Mouse (Mus musculus) B cell, adult 2 months (primary cell): ENCODE data around the gene Vmn2r67.
"Not testable (repeated sequence)": the region's sequence is repeated elsewhere in the genome, so short reads cannot be mapped to it uniquely, and the experiment has no call there.

Experiments used
- DNase-seq, 2 experiments: peaks; one replicate each; pipeline ENCODE4 v3.0.0; 2022

Gene Vmn2r67

DNA sequence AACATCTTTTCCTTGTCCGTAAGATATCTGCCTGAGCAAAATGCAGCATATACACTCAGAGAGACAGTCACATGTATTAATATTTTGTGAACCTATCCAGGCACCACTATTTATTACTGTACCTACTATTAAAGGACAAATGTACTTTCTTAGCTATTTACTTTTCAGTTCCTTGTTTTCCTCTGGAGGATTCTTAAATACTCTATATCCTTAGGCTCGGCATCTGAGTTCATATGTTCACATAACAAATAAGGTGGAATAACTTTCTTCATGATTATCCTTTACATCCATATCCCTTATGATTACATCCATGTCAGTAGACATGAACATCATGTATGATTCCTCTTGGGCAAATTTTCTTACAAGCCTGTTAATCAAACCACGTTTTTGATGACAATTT lies at the start of gene Vmn2r67:
Gene Vmn2r67, minus strand, starts transcription at position 101 of the 400 bp plus-strand sequence.
- DNase-seq, result no peak

DNA sequence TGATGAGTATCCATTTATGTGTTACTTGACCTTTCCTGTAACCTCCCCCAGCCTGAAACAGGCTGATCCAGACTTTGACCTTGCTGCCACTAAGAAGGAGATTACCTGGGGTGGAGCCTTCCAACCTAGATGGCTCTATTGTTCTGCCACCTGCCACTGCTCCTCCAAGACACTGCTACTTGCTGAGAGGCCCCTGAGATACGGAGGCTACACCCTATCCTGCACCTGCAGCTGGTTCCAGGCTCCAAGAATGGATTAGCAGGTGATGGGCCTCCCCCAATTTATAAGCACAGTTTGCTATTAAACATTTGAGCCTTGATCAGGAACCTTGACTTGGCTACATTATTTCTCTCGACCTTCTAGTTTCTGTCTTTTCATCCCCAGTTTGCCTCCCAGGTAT lies 51.3 kb downstream of the Vmn2r67 start:
- DNase-seq, result not testable (repeated sequence)
